In genomic region chr10:5921031-5921551, GRCm38 (mm10) we compare ENCODE assay signal across 8 mouse cellular contexts. TPM values are rescaled to one million over a fixed set of nuclear protein-coding genes. Genes with fewer than 3 reads are reported as not detected.
A peak's percentile ranks its signal among the peaks of the same experiment; 100 is the strongest.
DNase-seq lines count a peak whose midpoint lies in the region; ATAC-seq lines count a peak whose summit lies in the region.

No protein-coding gene starts in this region.

- no peak for ATAC-seq in heart, embryonic 15.5 days (replicated peaks; ENCODE audit: insufficient number of reproducible peaks, insufficient read depth, low FRiP score, low read depth)
- ATAC-seq in neural tube, embryonic 14.5 days (ENCODE audit: low read depth): peak; percentile 49
- ATAC-seq in inflammation-experienced regulatory T-cells, adult 6 months: no peak

- H3K9me3 ChIP-seq in heart, embryonic 15.5 days (replicated peaks): no peaks in the 10 kb centered on the region
- H3K9me3 ChIP-seq in neural tube, embryonic 14.5 days (ENCODE audit: control insufficient read depth, low read length): no peaks in the 10 kb centered on the region

- intact Hi-C loops in left cerebral cortex, postnatal 14 days (cut with DNase I): loop anchor here (5.0 kb wide), 1 partner anchor 54 kb away; no protein-coding TSS in a partner anchor
- intact Hi-C loops in gastrocnemius, postnatal 36 days (cut with DNase I): no loop called here

- 2% methylated on average over 12 of the region's 12 CpGs for WGBS in heart, embryonic 15.5 days
- WGBS in neural tube, embryonic 14.5 days: under 1% methylated on average over 12 of the region's 12 CpGs

- no peaks in the 10 kb centered on the region for H3K36me3 ChIP-seq in heart, embryonic 15.5 days
- H3K36me3 ChIP-seq in neural tube, embryonic 14.5 days (ENCODE audit: control insufficient read depth, insufficient read depth, low read length): no peaks in the 10 kb centered on the region; the same call in 1 of the 2 replicates

- peaks cover 18% of the 10 kb centered on the region for H3K4me1 ChIP-seq in heart, embryonic 15.5 days (replicated peaks)
- no peaks in the 10 kb centered on the region for H3K4me1 ChIP-seq in neural tube, embryonic 14.5 days (ENCODE audit: control insufficient read depth, insufficient read depth, low read length)

- no peak overlapping the region for H3K27ac ChIP-seq in heart, embryonic 15.5 days
- peak overlapping the region; percentile 55 for H3K27ac ChIP-seq in neural tube, embryonic 14.5 days (ENCODE audit: low read depth, low read length)

- H3K9ac ChIP-seq in heart, embryonic 15.5 days: 0 out of 2 replicates have a peak overlapping the region, but pooled peaks have one; percentile 31
- H3K9ac ChIP-seq in neural tube, embryonic 14.5 days (replicated peaks; ENCODE audit: low read depth, low read length): peak overlapping the region; percentile 95

- H3K4me3 ChIP-seq in heart, embryonic 15.5 days: peak overlapping the region; percentile 60
- H3K4me3 ChIP-seq in neural tube, embryonic 14.5 days (ENCODE audit: low read depth, low read length): peak overlapping the region; percentile 91

- peak; percentile 22 to 39 for DNase-seq in kidney, postnatal 4 days
- DNase-seq in kidney, adult 9 months: no peak
- peak; percentile 42 to 56 for DNase-seq in cerebellum, postnatal 36 days
- DNase-seq in left cerebral cortex, postnatal 14 days (ENCODE audit: low spot score in 2 of 2): peak; percentile 21 to 38
- DNase-seq in gastrocnemius, postnatal 36 days: no peak

- H3K4me2 ChIP-seq in heart, embryonic 15.5 days: peak overlapping the region; percentile 97
- peak overlapping the region; percentile 71 for H3K4me2 ChIP-seq in neural tube, embryonic 14.5 days (ENCODE audit: low read depth, low read length)

- H3K27me3 ChIP-seq in heart, embryonic 15.5 days: peaks cover 20% of the 10 kb centered on the region
- no peaks in the 10 kb centered on the region for H3K27me3 ChIP-seq in neural tube, embryonic 14.5 days (ENCODE audit: control insufficient read depth, insufficient read depth, low read length)

RNA-seq across cellular contexts. Expression of gene Rgs17, which starts 1.1 kb away (rescaled TPM):
- 0.77 and 1.1 TPM in 2 replicates for polyA plus RNA-seq in heart, embryonic 15.5 days (2015; fragmentation: Nextera tagmentation; extraction: Ambion mirVana)
- 10 to 100 TPM; 60.2 to 63.7 TPM for total RNA-seq in left cerebral cortex, postnatal 14 days (2021)
- 26.3 and 39.0 TPM in 2 replicates for polyA plus RNA-seq in neural tube, embryonic 14.5 days (2014; fragmentation: Nextera tagmentation; extraction: Ambion mirVana)
- polyA plus RNA-seq in inflammation-experienced regulatory T-cells, adult 6 months (2017; shearing (Covaris generic)): not detected
- under 1 TPM; 0.05 to 0.12 TPM for total RNA-seq in gastrocnemius, postnatal 36 days (2021)

Comparison
In these comparisons a context has a peak if more than half of its experiments do, and no peak if none do; other contexts are left out.
1. DNase-seq: peak in kidney, postnatal 4 days (2 of 2), cerebellum, postnatal 36 days (2 of 2) and left cerebral cortex, postnatal 14 days (2 of 2); none in kidney, adult 9 months (single experiment) and gastrocnemius, postnatal 36 days (0 of 2).
2. RNA of gene Rgs17, which starts 1.1 kb away (polyA plus RNA-seq): 26.3 to 39.0 TPM in neural tube, embryonic 14.5 days; 0.77 to 1.1 TPM in heart, embryonic 15.5 days and not detected in inflammation-experienced regulatory T-cells, adult 6 months; every median in the first group is over 10 times any median in the second.